Mouse (Mus musculus) adrenal gland (tissue): ENCODE data around the gene Tsku.

ENCODE experiments used
- intact Hi-C: fragments of 180-260 bp; cut with DNase I; formaldehyde crosslinking; loops from one replicate; pipeline ENCODE4 v1.15.1; 2025

Gene Tsku

DNA sequence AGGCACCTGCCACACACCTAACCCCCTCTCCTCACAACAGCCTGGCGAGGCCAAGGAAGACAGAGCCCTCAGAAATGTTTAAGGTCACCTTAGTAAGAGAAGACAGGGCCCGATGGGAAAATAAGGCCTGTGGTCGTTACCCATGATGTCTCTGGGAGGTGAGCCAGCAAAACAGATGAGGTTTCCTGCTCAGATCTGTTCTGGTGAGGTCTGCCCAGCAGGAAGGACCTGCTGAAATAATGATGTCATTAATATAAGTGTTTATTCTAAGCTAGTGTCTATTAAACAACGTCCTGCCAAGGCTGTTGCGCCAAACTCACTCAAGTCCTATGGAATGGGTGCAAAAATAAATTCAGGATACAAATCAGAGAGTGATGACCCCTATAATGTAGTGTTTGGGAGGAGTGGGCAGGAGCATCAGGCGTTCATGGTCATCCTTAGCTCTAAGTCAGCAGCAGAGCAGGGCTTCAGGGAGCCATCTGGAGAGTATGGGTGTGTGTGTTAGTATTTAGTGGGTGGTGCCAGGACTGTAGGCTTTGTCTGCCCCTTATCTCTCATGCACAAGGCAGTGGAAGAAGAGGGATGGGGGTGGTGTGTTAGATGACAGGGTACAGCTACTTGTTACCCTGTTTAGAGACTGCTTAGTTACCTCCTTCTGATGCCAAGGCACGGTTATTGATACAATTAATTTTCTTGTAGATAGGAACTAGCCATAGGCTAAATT lies 31.3 kb downstream of the Tsku start:
- intact Hi-C loops: no loop called here

DNA sequence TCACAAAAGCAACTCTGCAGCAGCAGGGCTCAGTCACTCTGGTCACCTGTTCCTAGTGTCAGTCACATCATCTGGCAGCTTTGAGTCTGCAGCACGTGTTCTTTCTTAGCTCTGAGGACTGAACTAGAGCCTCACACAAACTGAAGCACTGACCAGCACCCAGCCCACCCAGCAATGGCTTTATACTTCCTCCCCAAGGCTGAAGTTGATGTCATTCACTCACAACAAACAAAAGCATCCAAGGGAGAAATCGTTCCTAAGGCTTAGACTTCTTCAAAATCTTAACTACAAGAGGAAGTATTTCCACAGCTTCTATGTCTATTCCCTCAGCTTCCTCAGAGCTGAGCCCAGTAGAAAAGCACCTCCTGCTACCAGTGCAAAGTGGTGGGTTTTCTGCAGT lies 32.8 kb downstream of the Tsku start:
- intact Hi-C loops: no loop called here

DNA sequence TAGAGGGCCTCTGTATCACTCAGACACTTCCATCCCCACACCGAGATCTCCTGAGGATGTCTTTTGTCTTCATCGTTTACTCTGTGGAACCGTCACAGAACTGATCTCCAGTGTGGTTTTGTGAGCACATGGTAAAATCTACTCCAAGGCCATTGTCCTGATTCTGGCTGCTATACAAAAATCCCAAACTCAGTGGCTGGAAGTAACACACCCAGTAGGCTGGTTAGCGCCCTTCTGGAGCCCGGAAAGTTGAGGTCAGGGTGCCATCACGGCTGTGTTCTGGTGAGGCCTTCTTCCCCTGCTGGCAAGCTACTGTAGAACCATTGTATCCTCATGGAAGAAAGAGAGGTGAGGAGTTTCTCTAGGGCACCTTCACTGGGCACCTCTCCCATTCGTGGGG lies 35.1 kb downstream of the Tsku start:
- intact Hi-C loops: no loop called here

DNA sequence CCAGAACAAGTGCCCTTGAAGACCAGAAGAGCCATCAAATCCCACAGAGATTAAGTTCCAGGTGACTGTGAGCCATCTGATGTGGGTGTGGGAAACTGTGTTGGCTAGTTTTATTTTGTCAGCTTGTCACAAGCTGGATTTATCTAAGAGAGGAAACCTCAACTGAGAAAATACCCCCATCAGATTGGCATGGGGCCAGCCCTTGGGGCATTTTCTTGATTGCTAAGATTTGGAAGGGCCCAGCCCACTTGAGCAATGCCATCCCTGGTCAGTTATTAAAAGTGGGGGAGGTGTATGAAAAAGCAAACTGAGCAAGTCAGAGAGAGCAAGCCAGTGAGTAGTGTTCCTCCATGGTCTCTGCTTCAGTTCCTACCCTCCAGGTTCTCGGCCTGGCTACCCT lies 36.9 kb downstream of the Tsku start:
- intact Hi-C loops: no loop called here

DNA sequence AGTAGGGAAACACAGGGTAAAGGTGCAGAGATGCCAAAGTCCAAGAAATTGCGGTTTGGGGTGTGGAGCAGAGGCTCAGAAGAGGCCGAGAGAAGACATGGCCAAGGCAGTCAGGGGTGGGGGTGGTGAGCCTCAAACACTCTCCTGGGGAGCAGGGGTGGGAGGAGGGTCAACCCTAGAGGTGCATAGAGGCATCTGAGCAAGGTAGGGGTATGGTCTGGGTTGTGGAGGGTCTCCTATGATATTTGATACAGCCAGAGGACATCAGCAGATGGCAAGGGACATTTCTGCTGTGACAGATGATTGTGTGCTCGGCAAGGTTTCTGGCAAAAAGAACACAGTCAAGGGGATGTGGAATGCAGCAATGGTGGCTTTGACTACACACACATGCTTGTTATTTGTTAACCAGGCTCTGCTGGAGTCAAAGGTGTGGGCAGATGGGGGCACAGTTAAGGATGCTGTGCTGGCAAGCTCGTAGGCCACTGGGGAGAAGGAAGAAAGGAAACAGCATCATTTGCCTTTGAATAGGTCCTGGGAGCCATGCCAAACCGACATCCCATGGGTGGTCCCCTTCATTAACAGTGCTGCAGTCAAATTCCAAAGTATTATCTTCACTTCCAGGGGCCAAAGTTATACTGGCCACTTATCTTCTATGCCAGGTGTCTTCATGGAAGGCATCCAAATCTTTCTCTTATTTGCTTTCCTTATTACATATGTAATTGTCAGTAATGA lies 37.7 kb downstream of the Tsku start:
- intact Hi-C loops: no loop called here

DNA sequence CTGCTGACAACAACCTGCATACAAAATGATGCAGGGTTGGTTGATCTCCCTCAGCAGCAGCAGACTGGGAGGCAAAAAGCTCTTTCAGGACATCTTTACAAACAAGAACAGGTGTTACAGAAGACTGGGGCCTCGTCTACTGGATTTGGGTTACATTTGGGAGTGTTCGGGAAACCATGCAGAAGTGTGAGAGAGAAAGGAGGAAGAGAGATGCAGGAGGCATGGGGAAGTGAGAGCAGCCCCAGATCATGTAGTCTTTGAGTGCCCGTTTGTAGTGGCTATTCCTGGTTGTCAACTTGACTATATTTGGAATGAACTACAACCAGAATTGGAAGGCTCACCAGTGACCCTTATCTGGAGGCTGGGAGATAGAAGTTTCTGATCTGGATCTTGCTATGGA lies 38.7 kb downstream of the Tsku start:
- intact Hi-C loops: no loop called here

DNA sequence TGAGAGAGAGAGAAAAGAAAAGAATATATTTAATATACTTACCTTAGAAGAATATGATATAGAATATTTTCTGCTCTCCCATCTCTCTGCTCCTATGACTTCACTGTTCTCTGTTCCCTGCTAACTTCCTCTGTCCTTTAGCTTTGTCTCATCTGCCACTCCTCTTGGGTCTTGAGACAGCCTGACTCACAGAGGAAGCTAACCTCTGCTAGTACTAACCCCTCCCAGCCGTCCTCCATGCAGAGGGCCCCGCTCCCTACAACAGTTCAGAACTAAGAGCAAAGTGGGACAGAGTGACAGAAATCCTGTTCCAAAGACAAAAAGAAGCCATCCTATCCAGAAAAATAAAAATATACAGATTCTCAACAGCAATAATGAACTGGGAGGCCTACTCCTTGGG lies 40.0 kb downstream of the Tsku start, which contains the start of gene Acer3:
Acer3 (minus strand) TSS at position 126 of the 400 bp plus-strand sequence.
- intact Hi-C loops: no loop called here

DNA sequence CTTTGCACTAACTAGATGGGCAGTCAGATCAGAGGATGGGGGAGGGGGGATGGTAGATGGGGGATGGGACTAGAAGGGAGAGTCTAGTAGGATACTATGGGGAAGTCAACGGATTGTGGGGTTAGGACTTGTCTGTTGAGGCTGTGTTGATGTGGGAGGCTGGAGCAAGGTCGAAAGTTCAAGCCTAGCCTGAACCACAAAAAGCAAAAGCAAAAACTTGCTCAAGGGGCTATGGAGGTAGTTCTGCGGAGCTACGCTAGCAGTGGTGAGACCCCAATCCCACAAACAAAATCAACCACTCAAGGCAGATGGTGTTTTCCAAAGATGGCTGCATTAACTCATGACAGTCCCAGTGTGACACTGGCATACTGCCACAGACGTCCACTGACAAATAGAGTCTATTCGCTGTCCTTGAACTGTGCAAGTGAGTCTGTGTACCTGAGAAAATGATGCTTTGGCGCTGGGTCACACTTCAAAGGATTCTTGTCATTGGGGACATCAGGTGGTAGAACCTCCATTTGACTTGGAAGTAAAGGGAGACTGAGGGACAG lies 41.0 kb downstream of the Tsku start:
- intact Hi-C loops: no loop called here

DNA sequence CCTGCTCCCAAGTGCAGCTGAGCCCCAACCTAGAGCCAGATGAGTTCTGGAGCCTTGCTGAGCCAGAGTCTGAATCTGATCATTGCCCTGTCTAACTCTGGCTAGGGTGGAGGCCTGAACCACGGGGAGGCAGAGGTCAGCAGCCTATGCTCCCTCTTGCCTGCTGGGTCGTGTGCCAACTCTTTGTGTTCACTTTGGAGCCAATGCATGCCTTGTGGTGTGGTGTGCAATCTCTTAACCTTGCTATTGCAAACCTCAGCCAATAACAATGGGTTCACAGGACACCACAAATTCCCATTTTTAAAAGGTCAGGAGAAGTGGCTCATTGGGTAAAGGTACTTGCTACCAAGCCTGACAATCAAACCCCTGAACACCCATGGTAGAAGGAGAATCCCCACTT lies 44.6 kb downstream of the Tsku start:
- intact Hi-C loops: no loop called here

DNA sequence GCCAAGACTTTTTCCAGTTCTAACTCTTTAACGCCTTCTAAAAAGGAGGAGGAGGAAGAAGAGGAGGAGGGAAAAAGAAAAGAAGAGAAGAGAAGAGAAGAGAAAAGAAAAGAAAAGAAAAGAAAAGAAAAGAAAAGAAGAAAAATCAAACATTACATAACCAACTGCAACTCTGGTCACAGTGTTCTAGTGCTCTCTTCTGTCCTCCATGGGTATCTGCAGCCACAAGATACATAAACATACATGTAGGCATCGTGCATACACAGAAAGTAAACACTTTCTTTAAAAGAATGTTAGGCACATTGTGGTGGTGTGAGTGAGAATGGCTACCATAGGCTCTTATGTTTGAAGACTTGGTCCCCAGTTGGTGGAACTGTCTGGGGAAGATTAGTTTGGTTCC lies 46.0 kb downstream of the Tsku start:
- intact Hi-C loops: no loop called here

DNA sequence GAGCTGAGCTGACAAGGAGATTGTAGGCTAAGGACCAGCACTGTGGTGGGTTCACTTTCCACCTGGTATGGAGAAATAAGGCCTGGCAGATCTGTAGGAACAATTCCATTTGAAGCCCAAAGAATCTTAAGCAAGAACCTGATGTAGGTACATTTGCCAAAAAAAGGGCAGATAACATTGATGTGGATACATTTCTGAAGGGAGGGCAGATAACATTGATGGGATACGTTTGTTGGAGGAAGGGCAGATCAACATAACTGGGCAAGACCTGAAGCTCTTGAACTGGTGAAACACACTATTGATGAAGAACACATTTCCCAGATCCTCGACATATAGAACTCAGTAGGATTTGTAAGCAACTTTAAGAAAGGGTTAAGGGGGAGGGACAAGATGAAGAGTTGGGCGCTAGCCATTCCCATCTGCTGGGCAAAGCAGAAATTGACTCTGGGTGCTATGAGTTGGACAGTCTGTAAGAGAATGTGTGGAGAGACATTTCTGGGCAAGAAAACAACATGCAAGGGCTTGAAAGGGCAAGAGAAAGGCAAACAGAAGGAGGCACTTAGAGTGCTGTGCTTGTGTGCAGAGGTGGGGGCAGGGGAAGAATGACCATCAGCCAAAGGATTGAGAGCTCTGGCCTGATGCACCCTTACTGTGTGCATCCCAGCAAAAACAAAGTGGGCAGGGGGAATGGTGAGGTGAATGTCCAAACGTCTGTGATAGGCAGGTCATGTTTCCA lies 48.8 kb downstream of the Tsku start:
- intact Hi-C loops: no loop called here

DNA sequence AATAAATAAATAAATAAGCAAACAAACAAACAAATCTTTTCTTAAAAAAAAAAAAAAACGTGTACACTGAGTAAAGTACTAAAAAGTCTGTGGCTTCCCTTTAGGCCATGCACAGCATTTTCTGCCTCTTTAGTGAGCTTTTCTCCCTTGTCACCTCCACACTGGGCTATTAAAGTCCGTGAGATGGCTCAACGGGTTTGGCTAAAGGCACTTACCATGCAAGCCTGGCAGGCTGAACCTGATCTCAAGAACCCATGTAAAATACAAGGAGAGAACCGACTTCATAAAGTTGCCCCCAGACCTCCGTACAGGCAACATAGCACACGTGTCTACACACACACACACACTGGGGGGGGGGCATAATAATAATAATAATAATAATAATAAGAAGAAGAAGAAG lies 50.9 kb downstream of the Tsku start:
- intact Hi-C loops: no loop called here

DNA sequence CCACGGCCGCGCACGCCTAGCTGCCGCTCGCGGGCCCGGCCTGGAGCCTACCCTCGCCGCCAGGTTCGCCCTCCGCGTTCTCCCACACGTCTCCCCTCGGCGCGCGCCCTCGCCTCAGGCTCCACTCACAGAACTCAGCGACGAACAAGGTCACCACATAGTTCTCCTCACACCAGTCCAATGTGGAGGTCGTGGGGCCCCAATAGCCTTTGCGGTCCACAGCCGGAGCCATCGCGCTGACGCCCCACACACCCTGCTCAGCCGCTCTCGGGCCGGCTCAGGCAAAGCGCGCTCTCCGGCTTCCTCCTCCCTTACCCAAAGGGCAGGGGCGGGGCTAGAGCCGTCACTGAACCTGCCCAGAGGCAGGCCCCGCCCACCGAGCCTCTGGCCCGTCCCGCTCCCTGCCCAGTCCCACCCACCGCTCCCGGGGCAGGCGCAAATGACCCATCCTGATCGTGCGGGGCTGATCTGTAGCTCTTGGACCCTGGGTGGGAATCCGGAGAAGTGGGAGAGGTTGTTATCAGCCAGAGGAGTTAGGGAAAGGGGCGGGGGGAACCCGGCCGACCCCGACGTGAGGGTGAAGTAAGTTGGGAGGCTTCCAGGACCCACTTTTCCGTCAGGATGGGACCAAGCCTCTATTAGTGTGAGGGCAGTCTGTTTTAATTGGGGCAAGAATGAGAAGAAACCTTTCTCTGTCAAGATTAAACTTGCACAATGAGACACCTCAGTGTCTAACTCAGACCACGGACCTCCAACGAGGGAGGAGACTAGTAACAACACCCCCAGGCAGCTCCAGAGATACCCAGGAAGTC lies 51.7 kb downstream of the Tsku start:
- intact Hi-C loops: loop anchor here (5.0 kb wide), 1 partner anchor 33 kb away; no protein-coding TSS in a partner anchor

DNA sequence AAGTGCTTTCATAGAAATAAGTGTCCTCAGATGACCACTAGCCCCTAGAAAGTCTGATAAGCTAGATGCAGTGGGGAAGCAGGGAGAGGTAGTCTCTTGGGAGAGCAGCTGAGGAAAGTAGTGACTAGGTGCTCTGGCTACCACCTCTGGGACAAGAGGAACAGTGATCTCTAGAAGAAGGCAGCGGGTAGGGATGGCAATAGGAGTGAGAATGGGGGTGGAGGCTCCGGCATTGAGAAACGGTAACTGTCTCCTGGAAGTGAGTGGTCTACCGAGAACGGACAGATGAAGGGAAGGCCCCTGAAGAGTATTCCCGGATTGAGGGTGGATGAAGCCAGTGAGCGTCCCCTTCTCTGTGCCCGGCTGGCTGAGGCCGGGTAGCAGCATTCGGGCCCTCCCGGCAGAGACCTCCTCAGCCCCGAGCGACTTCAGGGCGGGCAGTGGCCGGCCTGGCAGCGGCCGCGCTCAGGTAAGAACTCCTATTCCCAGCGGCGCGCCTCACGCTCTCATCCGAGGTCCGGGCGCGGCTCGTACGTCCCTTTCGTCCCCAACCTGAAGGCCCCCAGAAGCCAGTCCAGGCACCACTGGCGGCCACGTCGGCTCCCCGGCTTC lies 52.4 kb downstream of the Tsku start:
- intact Hi-C loops: loop anchor here (5.0 kb wide), 1 partner anchor 34 kb away; no protein-coding TSS in a partner anchor

DNA sequence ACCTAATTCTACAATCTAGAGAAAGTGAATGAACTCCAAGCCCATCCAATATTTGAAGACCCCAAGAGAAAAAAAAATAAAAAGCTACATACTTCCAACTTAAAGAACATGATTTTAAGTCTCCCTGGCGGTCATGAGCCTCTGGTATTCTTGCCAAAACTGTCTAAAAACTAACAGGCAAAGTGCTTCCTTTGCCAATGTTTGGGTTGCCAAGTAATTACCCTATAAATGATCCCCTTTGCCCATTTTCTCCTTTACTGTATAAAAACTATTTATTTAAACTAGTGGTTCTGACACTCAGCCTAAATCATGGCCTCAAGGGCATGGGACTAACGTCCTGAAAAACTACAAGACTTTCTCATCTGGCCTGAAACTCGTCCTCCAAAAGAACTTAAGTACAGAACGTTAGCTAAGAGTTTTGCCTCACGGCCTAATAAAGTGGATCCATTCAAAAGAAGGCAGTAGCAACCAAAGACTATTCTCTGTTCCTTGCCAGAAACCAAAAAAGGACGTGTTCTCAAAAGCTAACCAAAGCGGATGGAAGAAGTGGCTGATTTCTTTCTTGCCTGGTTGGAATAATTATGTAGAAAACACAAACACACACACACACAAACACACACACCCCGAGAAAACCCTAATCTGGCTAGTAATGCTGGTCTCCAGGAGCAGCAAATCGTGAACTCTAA lies 53.1 kb downstream of the Tsku start:
- intact Hi-C loops: loop anchor here (5.0 kb wide), 1 partner anchor 34 kb away; no protein-coding TSS in a partner anchor

DNA sequence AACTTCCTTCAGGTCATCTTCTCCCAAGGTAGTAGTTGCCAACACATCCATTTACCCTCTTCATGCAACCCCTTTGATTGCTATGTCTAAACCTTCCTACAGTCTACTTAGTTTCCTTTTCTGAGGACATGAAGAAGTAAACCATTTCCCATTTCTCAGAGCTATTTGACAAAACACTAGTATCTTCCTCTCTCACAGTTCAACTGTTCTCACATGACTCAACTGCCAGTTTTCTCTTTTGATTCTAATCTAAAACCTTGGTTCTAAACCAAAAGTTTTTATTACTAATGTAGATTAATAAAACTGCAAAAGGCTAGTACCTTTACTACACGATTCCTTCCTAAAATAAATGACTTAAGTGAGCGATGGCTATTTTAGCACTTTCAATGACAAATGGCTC lies 53.7 kb downstream of the Tsku start:
- intact Hi-C loops: loop anchor here (5.0 kb wide), 1 partner anchor 35 kb away; no protein-coding TSS in a partner anchor
